ENCODE assay signal across 9 mouse cellular contexts in genomic region chr7:90843345-90844293, GRCm38 (mm10).
DNase-seq lines count a peak whose midpoint lies in the region; ATAC-seq and TF ChIP-seq lines count a peak whose summit lies in the region.
"Had no signal": no experiment of that assay in that cellular context is flagged by ENCODE, and none has a peak within 500 bp of the region (broad histone marks: within the 10 kb centered on the region; RNA-seq: fewer than 3 reads in every experiment).

No protein-coding gene starts in this region.

- peak in 1 of 2 experiments; percentile 26 for DNase-seq in left cerebral cortex, adult 2 months (ENCODE audit: extremely low spot score in 1 of 2, low spot score in 2 of 2)
- DNase-seq in left cerebral cortex, adult 18-20 months (ENCODE audit: low spot score in 2 of 2): no peak
- peak; percentile 67 for DNase-seq in embryo, embryonic 11 days
- peak; percentile 84 for DNase-seq in hindbrain, postnatal 0 days (ENCODE audit: low spot score)
- DNase-seq in retina, embryonic 14.5 days (ENCODE audit: low spot score): peak; percentile 31
- no peak for DNase-seq in gastrocnemius, adult 2 months
- no peak for DNase-seq in gastrocnemius, postnatal 10 days
- DNase-seq in urinary bladder, postnatal 4 days (ENCODE audit: low spot score in 2 of 2): no peak
- DNase-seq: lung, embryonic 14.5 days had no signal

- intact Hi-C loops in left cerebral cortex, adult 2 months (cut with DNase I): loop anchor here (5.0 to 10.0 kb wide), 4 partner anchors 44 to 591 kb away; no protein-coding TSS in a partner anchor
- intact Hi-C loops in gastrocnemius, adult 2 months (cut with DNase I): no loop called here

- H3K27ac ChIP-seq in left cerebral cortex, adult 2 months: no peak overlapping the region
- H3K27ac ChIP-seq in hindbrain, postnatal 0 days: no peak overlapping the region
- H3K27ac ChIP-seq in gastrocnemius, adult 2 months: no peak overlapping the region

- H3K36me3 ChIP-seq in hindbrain, postnatal 0 days (ENCODE audit: insufficient read depth, low read length): no peaks in the 10 kb centered on the region

- WGBS in hindbrain, postnatal 0 days: 46% methylated on average over 5 of the region's 5 CpGs

- no peak overlapping the region for H3K4me3 ChIP-seq in left cerebral cortex, adult 2 months
- H3K4me3 ChIP-seq in hindbrain, postnatal 0 days (ENCODE audit: low read length): no peak overlapping the region
- H3K4me3 ChIP-seq in gastrocnemius, adult 2 months: no peak overlapping the region

- H3K9me3 ChIP-seq in hindbrain, postnatal 0 days (ENCODE audit: low read length): no peaks in the 10 kb centered on the region

- no peak overlapping the region for H3K4me2 ChIP-seq in hindbrain, postnatal 0 days (ENCODE audit: low read depth, low read length)
- H3K4me2 ChIP-seq: lung, embryonic 14.5 days had no signal

- H3K9ac ChIP-seq in hindbrain, postnatal 0 days (replicated peaks; ENCODE audit: low read length): no peak overlapping the region
- H3K9ac ChIP-seq: lung, embryonic 14.5 days had no signal

- H3K4me1 ChIP-seq in hindbrain, postnatal 0 days (ENCODE audit: insufficient read depth, low read length): no peaks in the 10 kb centered on the region

- peak; percentile 30 for TF ChIP-seq CTCF in left cerebral cortex, adult 2 months (IDR thresholded peaks at IDR 0.05)
- peak; percentile 38; the same call in 1 of the 2 replicates for TF ChIP-seq CTCF in hindbrain, postnatal 0 days (IDR thresholded peaks at IDR 0.05; ENCODE audit: low read depth)
- no peak for TF ChIP-seq CTCF in gastrocnemius, adult 2 months (IDR thresholded peaks at IDR 0.05)

- no peaks in the 10 kb centered on the region for H3K27me3 ChIP-seq in hindbrain, postnatal 0 days (ENCODE audit: insufficient read depth, low read length)

- peak; percentile 85 for ATAC-seq in hindbrain, postnatal 0 days

Comparison
In these comparisons a context has a peak if more than half of its experiments do, and no peak if none do; other contexts are left out.
1. DNase-seq: peak in embryo, embryonic 11 days (single experiment), hindbrain, postnatal 0 days (single experiment) and retina, embryonic 14.5 days (single experiment); none in left cerebral cortex, adult 18-20 months (0 of 2), gastrocnemius, adult 2 months (single experiment), gastrocnemius, postnatal 10 days (single experiment) and urinary bladder, postnatal 4 days (0 of 2).